Mouse (Mus musculus) brain, adult 2 months (tissue): ENCODE results near the gene Dmpk.

Experiments used
- DNase-seq: peaks from one replicate; pipeline ENCODE4 v3.0.0; 2011; ENCODE audit warnings: low read depth, low spot score

Dmpk gene

GRCm38 (mm10) chr7:19096421-19096976 lies 12.8 kb downstream of the Dmpk start:
- no peak for DNase-seq

DNA sequence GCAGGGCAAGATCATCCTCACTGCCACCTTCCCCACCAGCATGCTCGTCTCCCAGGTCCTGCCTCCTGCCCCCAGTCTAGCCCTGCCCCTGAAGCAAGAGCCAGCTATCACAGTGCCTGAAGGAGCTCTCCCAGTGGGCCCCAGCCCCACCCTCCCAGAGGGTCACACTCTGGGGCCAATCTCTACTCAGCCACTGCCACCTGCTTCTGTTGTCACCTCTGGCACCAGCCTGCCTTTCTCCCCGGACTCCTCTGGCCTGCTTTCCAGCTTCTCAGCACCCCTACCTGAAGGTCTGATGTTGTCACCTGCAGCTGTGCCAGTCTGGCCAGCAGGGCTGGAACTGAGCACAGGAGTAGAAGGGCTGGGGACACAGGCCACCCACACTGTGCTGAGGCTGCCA lies 13.6 kb downstream of the Dmpk start:
- no peak for DNase-seq

DNA sequence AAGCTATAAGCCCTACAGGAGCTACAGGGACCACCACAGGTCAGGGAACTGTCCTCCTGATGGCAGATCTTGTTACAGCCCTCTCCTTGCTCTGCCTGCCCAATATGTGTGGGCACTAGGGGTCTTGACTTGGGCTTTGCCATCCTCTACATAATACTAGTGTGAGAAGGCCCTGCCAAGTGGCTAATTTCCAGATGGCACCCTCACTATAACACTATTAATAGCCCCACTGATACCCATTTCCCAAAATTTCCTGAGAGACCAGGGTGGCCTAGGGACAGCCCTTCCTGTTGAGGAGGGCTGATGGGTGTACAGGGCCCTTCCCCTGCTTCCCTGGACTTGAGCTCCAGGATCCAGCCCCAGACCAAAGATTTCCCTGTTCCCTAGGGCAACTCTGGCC lies 14.2 kb downstream of the Dmpk start:
- DNase-seq: no peak

DNA sequence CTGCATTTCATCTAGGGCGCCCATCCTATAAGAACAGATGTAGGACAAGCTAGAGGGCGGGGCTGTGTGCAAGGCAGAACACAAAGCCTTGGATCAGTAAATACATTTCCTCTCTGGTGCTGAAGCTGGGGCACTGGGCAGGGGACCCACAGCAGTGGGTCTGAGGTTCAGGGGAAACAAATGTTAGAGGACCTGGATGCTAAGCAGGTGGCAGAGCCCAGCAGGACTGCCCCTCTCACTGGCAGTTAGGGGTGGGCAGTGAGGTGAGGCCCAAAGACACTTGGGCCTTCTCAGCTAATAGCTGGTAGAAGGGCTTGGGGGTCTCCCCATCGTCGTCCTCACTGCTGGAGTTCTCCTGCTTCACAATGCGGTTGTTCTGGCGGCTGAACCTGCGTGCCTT lies 15.2 kb downstream of the Dmpk start:
- no peak for DNase-seq

DNA sequence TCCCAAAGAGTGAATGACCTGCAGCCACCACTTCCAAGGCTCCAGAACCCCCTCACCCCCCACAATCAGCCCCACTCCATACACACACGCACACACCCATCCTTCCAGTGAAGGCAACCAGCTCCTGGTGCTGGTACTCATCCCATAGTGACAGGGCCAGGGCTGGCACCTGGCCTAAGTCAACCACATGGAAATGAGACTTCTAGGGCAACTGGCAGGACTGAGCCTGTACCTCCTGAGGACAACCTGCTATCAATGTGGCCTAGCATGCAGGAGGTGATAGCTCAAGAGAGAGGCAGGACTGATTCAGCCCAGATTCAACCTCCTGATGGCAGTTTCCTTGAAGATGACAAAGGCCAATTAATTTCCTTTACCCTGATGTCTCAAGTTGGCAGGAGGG lies 16.6 kb downstream of the Dmpk start:
- no peak for DNase-seq

DNA sequence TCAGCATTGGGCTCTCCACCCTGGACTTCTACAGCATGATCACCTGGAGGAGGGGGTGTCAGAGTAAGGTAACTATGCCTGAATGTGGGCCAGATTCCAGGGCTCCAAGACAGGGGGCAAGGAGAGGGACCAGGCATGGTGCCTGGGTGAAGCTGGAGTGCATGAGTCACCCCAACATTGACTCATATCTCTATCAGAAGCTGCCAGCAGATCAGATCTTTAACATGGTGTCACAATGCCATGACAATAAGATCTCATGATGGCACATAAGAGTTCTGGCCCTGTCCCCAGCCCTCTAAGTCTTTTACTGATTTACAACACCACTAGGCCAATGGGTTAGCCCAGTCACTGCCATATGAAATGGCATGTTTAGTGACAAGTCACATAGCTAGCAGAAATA lies 20.1 kb downstream of the Dmpk start:
- DNase-seq: no peak

DNA sequence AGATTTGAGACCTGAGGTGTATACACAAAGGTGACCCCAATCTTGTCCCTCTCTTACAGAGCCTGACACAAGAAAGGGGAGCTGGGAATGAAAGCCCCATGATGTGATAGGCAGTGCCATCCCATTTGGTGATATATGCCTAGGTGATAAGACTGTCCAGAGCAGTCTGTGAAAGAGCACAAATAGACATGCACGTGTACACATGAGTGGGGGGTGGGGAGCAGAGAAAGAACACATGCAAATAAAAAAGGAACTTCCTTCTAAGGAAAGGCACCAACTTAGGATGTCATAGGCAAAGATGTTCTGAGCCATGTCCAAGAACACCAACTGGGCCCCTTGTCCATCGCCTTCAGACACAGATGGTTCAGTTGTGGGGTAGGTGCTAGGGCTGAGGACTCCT lies 20.8 kb downstream of the Dmpk start:
- no peak for DNase-seq

DNA sequence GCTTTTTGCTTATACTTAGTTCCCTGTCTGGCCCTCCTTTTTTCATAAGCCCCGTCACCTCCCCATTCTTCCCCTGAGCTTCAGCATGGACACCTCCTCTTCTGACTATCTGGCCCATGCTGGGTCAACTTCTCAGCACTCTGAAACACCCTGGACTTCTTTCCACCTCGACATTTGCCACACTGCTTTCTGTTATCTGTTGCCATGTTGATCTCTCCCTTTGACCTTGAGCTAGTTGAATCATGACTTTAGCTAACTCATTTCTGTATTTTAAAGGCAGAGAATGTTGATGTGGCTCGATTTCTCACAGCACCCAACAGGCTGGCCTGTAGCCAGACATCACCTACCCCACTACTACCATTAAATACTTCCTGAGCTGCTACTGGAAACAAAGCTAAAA lies 23.8 kb downstream of the Dmpk start:
- DNase-seq: no peak

DNA sequence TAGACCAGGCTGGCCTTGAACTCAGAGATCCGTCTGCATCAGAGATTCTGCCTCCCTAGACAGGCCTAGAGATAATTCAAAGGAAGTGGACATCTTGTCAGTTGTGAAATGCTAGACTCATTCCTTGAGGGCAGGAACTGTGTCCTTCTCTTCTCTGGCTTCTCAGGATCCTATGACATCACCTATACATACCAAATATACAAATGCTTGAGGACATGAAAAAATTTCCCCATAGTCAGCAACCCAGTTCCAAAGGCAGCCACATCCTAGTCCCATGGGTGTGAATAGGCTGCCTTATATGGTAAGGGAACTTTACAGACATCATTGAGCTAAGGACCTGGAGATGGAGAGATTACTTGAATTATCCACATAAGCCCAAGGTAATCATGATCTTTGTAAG lies 25.9 kb downstream of the Dmpk start:
- no peak for DNase-seq

DNA sequence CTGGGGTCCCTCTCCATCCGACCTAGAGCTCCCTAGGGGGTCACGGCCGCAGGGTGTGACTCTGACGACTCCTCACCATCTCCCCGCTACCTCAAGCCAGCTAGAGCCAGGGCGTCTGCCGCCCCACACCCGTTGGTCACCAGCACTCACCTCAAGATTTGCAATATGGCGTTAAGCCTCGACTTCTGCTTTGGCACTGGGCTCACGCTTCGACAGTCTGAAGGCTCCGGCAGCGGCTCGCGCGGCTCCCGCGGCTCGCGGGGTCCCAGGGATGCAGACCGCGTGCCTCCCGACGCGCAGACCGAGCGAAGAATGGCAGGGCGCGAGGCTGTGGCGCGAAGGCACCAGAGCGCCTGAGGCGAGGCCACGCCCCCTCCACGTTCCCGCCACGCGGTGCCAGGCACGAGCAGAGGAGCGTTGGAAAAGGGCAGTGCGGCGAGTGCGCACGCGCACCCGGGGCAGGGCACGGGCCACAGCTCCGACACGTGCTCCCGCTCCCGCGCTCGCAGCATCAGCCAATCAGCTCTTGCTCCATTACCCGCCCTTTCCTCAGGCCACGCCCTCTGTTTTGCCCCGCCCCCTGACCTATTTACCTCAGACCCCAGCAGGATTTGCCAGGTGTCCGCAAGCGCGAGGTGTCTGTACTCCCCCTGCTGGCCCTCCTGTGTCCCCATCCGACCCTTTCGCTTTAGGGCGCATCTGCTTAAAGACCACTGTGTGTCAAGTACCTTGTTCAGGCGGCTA lies 34.6 kb downstream of the Dmpk start, which contains the start of gene Gm4969:
Gm4969 (minus strand) TSS at position 341 of the 744 bp plus-strand sequence.
- peak; percentile 72 for DNase-seq

DNA sequence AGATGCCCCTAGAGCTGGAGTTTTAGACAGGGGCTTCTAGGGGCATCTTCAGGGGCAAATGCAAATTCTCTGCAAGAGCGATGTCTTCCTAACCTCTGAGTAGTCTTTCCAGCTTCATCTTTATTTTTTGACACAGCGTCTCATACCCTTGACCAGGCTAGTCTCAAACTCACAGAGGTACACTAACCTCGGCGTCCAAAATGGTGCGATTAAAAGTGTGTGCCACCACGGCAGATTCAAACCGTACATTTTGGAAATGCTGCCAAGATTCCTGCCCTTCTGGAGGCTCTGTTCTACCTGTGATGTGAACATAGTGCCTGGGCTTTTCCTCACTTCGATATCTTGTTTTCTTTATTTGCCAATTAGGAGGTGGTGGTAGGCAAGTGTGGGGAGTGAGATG lies 35.4 kb downstream of the Dmpk start:
- no peak for DNase-seq

DNA sequence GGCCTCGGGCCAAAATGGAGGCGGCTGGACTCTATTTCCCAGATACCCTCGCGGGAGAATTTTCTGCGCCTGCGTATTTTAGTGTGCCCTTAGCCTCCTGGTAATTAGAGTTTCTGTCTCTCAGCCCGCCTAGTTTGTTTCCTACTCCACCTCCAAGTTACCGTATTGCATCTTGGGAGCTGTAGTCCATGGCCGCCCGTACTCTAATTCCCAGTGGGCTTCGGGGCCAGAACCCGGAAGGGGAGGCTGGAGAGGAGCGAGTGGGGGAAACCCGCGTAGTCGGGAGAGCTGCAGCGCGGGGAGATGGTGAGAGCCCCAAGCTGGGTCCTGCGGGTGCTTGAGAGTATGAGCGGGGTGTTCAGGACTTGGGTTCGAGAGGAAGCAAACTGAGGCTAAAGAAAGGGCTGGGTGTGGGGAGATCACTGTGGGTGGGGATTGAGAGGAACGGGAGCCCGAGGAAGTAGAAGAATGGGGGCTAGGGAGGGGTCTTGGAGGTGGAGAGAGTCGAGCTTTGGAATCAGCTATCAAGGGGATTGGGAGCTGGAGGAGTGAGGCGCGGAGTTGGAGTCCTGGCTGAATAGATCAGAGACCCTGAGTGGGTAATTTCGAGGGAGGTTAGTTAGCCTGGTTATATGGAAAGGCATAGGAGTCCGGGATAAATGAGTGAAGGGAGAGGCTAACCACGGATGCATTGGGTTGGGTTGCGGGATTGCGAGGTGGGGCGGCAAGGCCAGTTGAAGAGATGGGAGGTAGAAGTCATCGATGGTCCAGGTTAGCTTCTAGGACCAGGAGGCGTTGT lies 36.2 kb downstream of the Dmpk start, which contains the start of gene Fbxo46:
Fbxo46 (plus strand) TSS at position 229 of the 799 bp plus-strand sequence.
- DNase-seq: peak; percentile 99

DNA sequence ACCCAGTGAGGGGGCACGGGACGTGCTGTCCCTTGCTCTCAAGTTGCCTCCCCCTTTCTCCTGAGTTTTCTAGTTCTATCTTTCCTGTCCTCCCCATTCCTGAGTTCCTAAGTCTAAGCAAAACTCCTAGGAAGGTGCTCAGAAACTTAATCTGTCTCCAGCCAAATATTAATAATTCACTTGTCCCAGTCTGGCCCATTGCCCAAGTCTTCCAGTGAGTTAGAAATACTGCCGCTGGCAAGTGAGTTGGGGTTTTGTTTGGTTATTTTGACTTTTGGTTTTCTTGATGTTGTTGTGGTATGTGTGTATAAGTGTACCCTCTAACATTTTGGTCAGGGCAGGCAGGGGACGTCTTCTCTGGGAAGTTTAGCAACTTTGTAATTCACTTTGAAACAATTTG lies 38.0 kb downstream of the Dmpk start:
- DNase-seq: no peak

GRCm38 (mm10) chr7:19124713-19125112 lies 41.1 kb downstream of the Dmpk start:
- no peak for DNase-seq

GRCm38 (mm10) chr7:19127744-19128143 lies 44.1 kb downstream of the Dmpk start:
- peak; percentile 24 for DNase-seq

GRCm38 (mm10) chr7:19129396-19129795 lies 45.7 kb downstream of the Dmpk start:
- DNase-seq: no peak

DNA sequence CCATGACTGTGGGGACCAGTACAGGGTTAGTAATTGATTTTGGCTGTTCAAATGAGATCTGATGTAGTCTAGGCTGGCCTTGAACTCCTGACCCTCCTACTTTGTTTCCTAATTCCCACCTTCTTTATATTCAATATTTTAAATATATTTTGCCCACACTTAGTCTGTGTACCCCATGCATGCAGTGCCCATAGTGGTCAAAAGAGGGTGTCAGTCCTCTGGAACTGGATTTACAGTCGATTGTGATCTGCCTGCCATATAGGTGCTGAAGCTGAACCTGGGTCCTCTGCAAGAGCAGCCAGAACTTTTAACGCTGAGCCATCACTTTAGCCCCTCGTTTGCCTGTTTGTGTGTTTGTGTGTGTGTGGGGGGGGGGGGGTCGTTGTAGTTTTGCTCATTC lies 47.0 kb downstream of the Dmpk start:
- DNase-seq: peak; percentile 16

GRCm38 (mm10) chr7:19131324-19131848 lies 47.7 kb downstream of the Dmpk start:
- DNase-seq: peak; percentile 99

GRCm38 (mm10) chr7:19136168-19136567 lies 52.5 kb downstream of the Dmpk start:
- no peak for DNase-seq

GRCm38 (mm10) chr7:19136673-19137334 lies 53.2 kb downstream of the Dmpk start:
- DNase-seq: peak; percentile 79

GRCm38 (mm10) chr7:19137380-19137779 lies 53.7 kb downstream of the Dmpk start:
- DNase-seq: peak; percentile 71
